Mouse (Mus musculus) R1 (cell line): ENCODE results near the gene Slc8a1.

Experiments used
- DNase-seq: peaks from one replicate; pipeline ENCODE4 v3.0.0-alpha.2; 2018; ENCODE audit warnings: low read depth, low spot score

Slc8a1 gene

DNA sequence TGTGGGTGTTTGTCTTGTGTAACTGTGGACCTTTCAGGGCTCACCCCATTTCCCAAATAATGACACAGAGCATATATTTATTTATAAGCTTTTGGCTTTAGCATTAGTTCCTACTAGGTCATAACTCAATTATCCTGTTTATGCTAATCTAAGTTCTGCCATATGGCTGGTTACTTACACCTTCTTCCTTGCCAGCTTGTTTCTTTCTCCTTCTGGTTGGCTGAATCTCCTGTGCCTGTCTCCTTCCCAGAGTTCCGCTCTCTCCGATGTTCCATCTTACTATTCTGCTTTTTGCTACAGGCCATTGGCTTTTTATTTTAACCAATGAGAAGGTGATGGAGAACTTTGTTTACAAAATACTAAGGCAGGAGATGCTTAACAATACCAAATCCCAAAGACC is 374.8 kb downstream of the Slc8a1 start:
- no peak for DNase-seq

GRCm38 (mm10) chr17:81360571-81360970 is 377.6 kb downstream of the Slc8a1 start:
- DNase-seq, result no peak

- DNase-seq, result no peak
These were observed 378.1 kb downstream of the Slc8a1 start for GRCm38 (mm10) chr17:81360032-81360431.

GRCm38 (mm10) chr17:81336024-81336754 is 402.0 kb downstream of the Slc8a1 start:
- DNase-seq, result no peak

DNA sequence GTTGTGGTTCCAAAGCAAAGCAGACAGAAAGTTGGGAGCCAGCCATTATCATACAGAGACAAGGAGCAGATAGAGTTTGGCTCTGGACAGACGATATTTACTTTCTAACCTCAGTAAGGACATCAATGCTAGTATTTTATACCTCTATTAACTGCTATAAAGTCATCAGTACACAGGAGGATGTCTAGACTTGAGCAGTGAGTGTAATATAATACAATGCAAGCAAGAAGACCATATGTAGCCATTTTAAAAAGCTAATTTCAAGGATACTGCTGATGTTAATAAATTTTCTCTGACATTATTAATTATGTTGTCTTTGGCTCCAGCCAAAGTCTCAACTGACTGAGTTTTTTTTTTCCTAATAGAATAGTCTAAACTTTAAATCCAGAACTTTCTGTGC is 402.7 kb downstream of the Slc8a1 start:
- no peak for DNase-seq
